Mouse (Mus musculus) hindbrain, embryonic 11.5 days (tissue): Measurements from ENCODE around the gene Kalrn. TPM values are rescaled to one million over a fixed set of nuclear protein-coding genes. Genes with fewer than 3 reads are reported as not detected.

Experiments used
- ATAC-seq: fragments of 200-750 bp; cut with Nextera tagmentation; 2 replicates; pipeline ENCODE4 v1.8.0; 2017; ENCODE audit warnings: mild to moderate bottlenecking, moderate TSS enrichment, moderate library complexity; ENCODE audit not compliant: low FRiP score
- DNase-seq: peaks from one replicate; pipeline ENCODE4 v3.0.0-alpha.2; 2015; ENCODE audit warnings: low spot score
- H3K27ac ChIP-seq: fragments of 300-500 bp; sonication (generic); 2 replicates; pipeline ENCODE4 v1.5.1; 2014; ENCODE audit warnings: mild to moderate bottlenecking, low read depth, low read length
- H3K27me3 ChIP-seq: fragments of 300-500 bp; sonication (generic); 2 replicates; pipeline ENCODE4 v1.6.1; 2014; ENCODE audit warnings: mild to moderate bottlenecking, low read length, moderate library complexity, mixed read lengths; ENCODE audit not compliant: control insufficient read depth, insufficient read depth
- H3K36me3 ChIP-seq: fragments of 300-500 bp; sonication (generic); 2 replicates; pipeline ENCODE4 v1.6.1; 2014; ENCODE audit warnings: mild to moderate bottlenecking, low read length, moderate library complexity, mixed read lengths; ENCODE audit not compliant: control insufficient read depth, insufficient read depth
- H3K4me1 ChIP-seq: fragments of 300-500 bp; sonication (generic); replicated peaks from 2 replicates; pipeline ENCODE4 v1.6.1; 2014; ENCODE audit warnings: low read length, mixed read lengths; ENCODE audit not compliant: control insufficient read depth, insufficient read depth
- H3K4me2 ChIP-seq: fragments of 300-500 bp; sonication (generic); replicated peaks from 2 replicates; pipeline ENCODE4 v1.6.1; 2014; ENCODE audit warnings: mild to moderate bottlenecking, low read depth, low read length
- H3K4me3 ChIP-seq: fragments of 300-500 bp; sonication (generic); 2 replicates; pipeline ENCODE4 v1.5.1; 2014; ENCODE audit warnings: low read depth, low read length
- H3K9ac ChIP-seq: fragments of 300-500 bp; sonication (generic); 2 replicates; pipeline ENCODE4 v1.6.1; 2014; ENCODE audit warnings: low read depth, low read length
- H3K9me3 ChIP-seq: fragments of 300-500 bp; sonication (generic); 2 replicates; pipeline ENCODE4 v1.6.1; 2016; ENCODE audit warnings: low read length; ENCODE audit not compliant: control insufficient read depth
- WGBS: fragments of 180-500 bp; shearing (Covaris S2); extraction: QIAGEN DNeasy Blood & Tissue Kit; methylation state at CpG from one replicate; pipeline ENCODE4 v1.1.7; 2014; 5-methylcytosine and 5-hydroxymethylcytosine counted together
- polyA plus RNA-seq: library from polyadenylated mRNA; unstranded; fragments of >200 nt; fragmentation: Nextera tagmentation; extraction: Ambion mirVana; gene quantifications from 2 replicates; pipeline ENCODE4 v1.2.1, GENCODE M21; 2014

Gene Kalrn
- polyA plus RNA-seq, 1 experiment from 2014 or later = 25.6 TPM

- H3K27ac ChIP-seq = no peak overlapping the region
- no peaks in the 10 kb centered on the region for H3K9me3 ChIP-seq
- H3K36me3 ChIP-seq = no peaks in the 10 kb centered on the region
- ATAC-seq = no peak
- no peak overlapping the region for H3K9ac ChIP-seq
- H3K4me1 ChIP-seq = no peaks in the 10 kb centered on the region
- H3K4me3 ChIP-seq = no peak overlapping the region
- H3K4me2 ChIP-seq = no peak overlapping the region
- H3K27me3 ChIP-seq = no peaks in the 10 kb centered on the region
- DNase-seq = no peak
- 87% methylated on average over 17 of the region's 17 CpGs for WGBS
These were observed 625.4 kb downstream of the Kalrn start for GRCm38 (mm10) chr16:33947664-33948571.

GRCm38 (mm10) chr16:33946021-33946420, 627.3 kb downstream of the Kalrn start:
- no peak for DNase-seq
- ATAC-seq = no peak
- Histone ChIP-seq H3K27ac (no peak overlapping the region), H3K4me1 (no peaks in the 10 kb centered on the region), H3K4me2 (no peak overlapping the region), H3K9me3 (no peaks in the 10 kb centered on the region), H3K36me3 (no peaks in the 10 kb centered on the region), H3K27me3 (no peaks in the 10 kb centered on the region), H3K9ac (no peak overlapping the region), H3K4me3 (no peak overlapping the region)
- WGBS = 69% methylated on average over 7 of the region's 7 CpGs

- DNase-seq = peak; percentile 18
- Histone ChIP-seq H3K4me2 (no peak overlapping the region), H3K9ac (no peak overlapping the region), H3K27me3 (no peaks in the 10 kb centered on the region), H3K4me1 (no peaks in the 10 kb centered on the region), H3K27ac (peak overlapping the region; percentile 39; the same call in 1 of the 2 replicates), H3K36me3 (no peaks in the 10 kb centered on the region), H3K9me3 (no peaks in the 10 kb centered on the region), H3K4me3 (no peak overlapping the region)
- no peak for ATAC-seq
- 43% methylated on average over 6 of the region's 6 CpGs for WGBS
These were observed 628.6 kb downstream of the Kalrn start for GRCm38 (mm10) chr16:33944772-33945171.

- Histone ChIP-seq H3K4me2 (no peak overlapping the region), H3K4me3 (no peak overlapping the region), H3K4me1 (no peaks in the 10 kb centered on the region), H3K27ac (no peak overlapping the region), H3K27me3 (no peaks in the 10 kb centered on the region), H3K9me3 (no peaks in the 10 kb centered on the region), H3K36me3 (no peaks in the 10 kb centered on the region), H3K9ac (no peak overlapping the region)
- DNase-seq (no peak), ATAC-seq (no peak)
- WGBS = 88% methylated on average over 4 of the region's 4 CpGs
These were observed 629.2 kb downstream of the Kalrn start for GRCm38 (mm10) chr16:33944126-33944525.

- no peak overlapping the region for H3K4me3 ChIP-seq
- no peaks in the 10 kb centered on the region for H3K36me3 ChIP-seq
- ATAC-seq = no peak
- H3K27ac ChIP-seq = no peak overlapping the region
- no peak overlapping the region for H3K9ac ChIP-seq
- no peaks in the 10 kb centered on the region for H3K27me3 ChIP-seq
- no peak for DNase-seq
- H3K4me1 ChIP-seq = no peaks in the 10 kb centered on the region
- WGBS = 92% methylated on average over 6 of the region's 6 CpGs
- no peaks in the 10 kb centered on the region for H3K9me3 ChIP-seq
- no peak overlapping the region for H3K4me2 ChIP-seq
These were observed 629.9 kb downstream of the Kalrn start for GRCm38 (mm10) chr16:33943388-33943787.

GRCm38 (mm10) chr16:33942341-33942740, 631.0 kb downstream of the Kalrn start:
- DNase-seq = peak; percentile 46
- Histone ChIP-seq H3K27ac (no peak overlapping the region), H3K9ac (no peak overlapping the region; the same call in 1 of the 2 replicates), H3K4me2 (no peak overlapping the region), H3K27me3 (no peaks in the 10 kb centered on the region), H3K9me3 (no peaks in the 10 kb centered on the region), H3K4me3 (no peak overlapping the region), H3K36me3 (no peaks in the 10 kb centered on the region), H3K4me1 (no peaks in the 10 kb centered on the region)
- ATAC-seq = no peak
- 63% methylated on average over 11 of the region's 11 CpGs for WGBS

- no peaks in the 10 kb centered on the region for H3K9me3 ChIP-seq
- no peak overlapping the region for H3K9ac ChIP-seq
- H3K4me1 ChIP-seq = no peaks in the 10 kb centered on the region
- DNase-seq (peak; percentile 26), ATAC-seq (no peak)
- no peaks in the 10 kb centered on the region for H3K27me3 ChIP-seq
- WGBS = 56% methylated on average over 11 of the region's 11 CpGs
- H3K36me3 ChIP-seq = no peaks in the 10 kb centered on the region
- H3K4me3 ChIP-seq = no peak overlapping the region
- no peak overlapping the region for H3K27ac ChIP-seq
- no peak overlapping the region for H3K4me2 ChIP-seq
These were observed 632.0 kb downstream of the Kalrn start for GRCm38 (mm10) chr16:33941271-33941781.

- H3K4me1 ChIP-seq = no peaks in the 10 kb centered on the region
- H3K36me3 ChIP-seq = no peaks in the 10 kb centered on the region
- H3K27ac ChIP-seq = no peak overlapping the region
- no peaks in the 10 kb centered on the region for H3K9me3 ChIP-seq
- H3K4me2 ChIP-seq = no peak overlapping the region
- no peaks in the 10 kb centered on the region for H3K27me3 ChIP-seq
- ATAC-seq = no peak
- H3K9ac ChIP-seq = no peak overlapping the region
- 82% methylated on average over 5 of the region's 5 CpGs for WGBS
- no peak for DNase-seq
- H3K4me3 ChIP-seq = no peak overlapping the region
These were observed 633.2 kb downstream of the Kalrn start for GRCm38 (mm10) chr16:33940095-33940494.

- 55% methylated on average over 9 of the region's 9 CpGs for WGBS
- no peak for ATAC-seq
- Histone ChIP-seq H3K4me3 (no peak overlapping the region), H3K27ac (no peak overlapping the region), H3K27me3 (no peaks in the 10 kb centered on the region), H3K4me2 (no peak overlapping the region), H3K36me3 (no peaks in the 10 kb centered on the region), H3K9ac (no peak overlapping the region), H3K4me1 (no peaks in the 10 kb centered on the region), H3K9me3 (no peaks in the 10 kb centered on the region)
- DNase-seq = no peak
These were observed 633.7 kb downstream of the Kalrn start for GRCm38 (mm10) chr16:33939636-33940035.
